Mouse (Mus musculus): Measurements from ENCODE around the gene Gtf3c6. TPM values are rescaled to one million over a fixed set of nuclear protein-coding genes. Genes with fewer than 3 reads are reported as not detected.

The Gtf3c6 gene
- polyA plus RNA-seq, 1 experiment: 11.7 TPM

- Histone ChIP-seq H3K27me3 (replicated peaks; ENCODE audit: control insufficient read depth, insufficient read depth, low read length) (no peaks in the 10 kb centered on the region), H3K4me1 (ENCODE audit: control insufficient read depth, insufficient read depth, low read length) (peaks cover 2% of the 10 kb centered on the region), H3K36me3 (ENCODE audit: control insufficient read depth, insufficient read depth, low read length) (no peaks in the 10 kb centered on the region), H3K27ac (ENCODE audit: insufficient read depth, low read depth, low read length) (no peak overlapping the region), H3K4me3 (ENCODE audit: insufficient read depth, low read depth, low read length) (no peak overlapping the region)
- DNase-seq: peak; percentile 78
- 0% methylated on average over 5 of the region's 5 CpGs for WGBS
- TF ChIP-seq CTCF (conservative IDR thresholded peaks at IDR 0.05; ENCODE audit: insufficient read depth, insufficient read length, low read depth, low read length) (no peak), POLR2A (IDR thresholded peaks at IDR 0.05; ENCODE audit: low read depth, low read length) (no peak)
These were observed 1.1 kb upstream of the Gtf3c6 start for GRCm38 (mm10) chr10:40258976-40259375.

- TF ChIP-seq CTCF (conservative IDR thresholded peaks at IDR 0.05; ENCODE audit: insufficient read depth, insufficient read length, low read depth, low read length) (peak; percentile 48), POLR2A (IDR thresholded peaks at IDR 0.05; ENCODE audit: low read depth, low read length) (peak; percentile 56)
- H3K4me3 ChIP-seq (ENCODE audit: insufficient read depth, low read depth, low read length): peak overlapping the region; percentile 8
These were observed 576 bp upstream of the Gtf3c6 start for GRCm38 (mm10) chr10:40258401-40258966.

GRCm38 (mm10) chr10:40256716-40257115, 1.2 kb downstream of the Gtf3c6 start:
- Histone ChIP-seq H3K4me1 (ENCODE audit: control insufficient read depth, insufficient read depth, low read length) (no peaks in the 10 kb centered on the region; the same call in 1 of the 2 replicates), H3K27ac (ENCODE audit: insufficient read depth, low read depth, low read length) (peak overlapping the region; percentile 40; the same call in 1 of the 2 replicates), H3K4me3 (ENCODE audit: insufficient read depth, low read depth, low read length) (peak overlapping the region; percentile 97), H3K27me3 (replicated peaks; ENCODE audit: control insufficient read depth, insufficient read depth, low read length) (no peaks in the 10 kb centered on the region), H3K36me3 (ENCODE audit: control insufficient read depth, insufficient read depth, low read length) (peaks cover 1% of the 10 kb centered on the region; the same call in 1 of the 2 replicates)
- 3% methylated on average over 5 of the region's 5 CpGs for WGBS
- peak; percentile 85 for DNase-seq
- no peak for TF ChIP-seq POLR2A (IDR thresholded peaks at IDR 0.05; ENCODE audit: low read depth, low read length)
- no peak for TF ChIP-seq CTCF (conservative IDR thresholded peaks at IDR 0.05; ENCODE audit: insufficient read depth, insufficient read length, low read depth, low read length)

More at GRCm38 (mm10) chr10:40258401-40258966, 576 bp upstream of the Gtf3c6 start:
- Histone ChIP-seq H3K27ac (ENCODE audit: insufficient read depth, low read depth, low read length) (peak overlapping the region; percentile 76), H3K4me1 (ENCODE audit: control insufficient read depth, insufficient read depth, low read length) (peaks cover 2% of the 10 kb centered on the region), H3K36me3 (ENCODE audit: control insufficient read depth, insufficient read depth, low read length) (no peaks in the 10 kb centered on the region; the same call in 1 of the 2 replicates), H3K27me3 (replicated peaks; ENCODE audit: control insufficient read depth, insufficient read depth, low read length) (no peaks in the 10 kb centered on the region)
- WGBS: under 1% methylated on average over 12 of the region's 12 CpGs
- DNase-seq: peak; percentile 78

- Histone ChIP-seq H3K27me3 (replicated peaks; ENCODE audit: control insufficient read depth, insufficient read depth, low read length) (no peaks in the 10 kb centered on the region), H3K4me1 (ENCODE audit: control insufficient read depth, insufficient read depth, low read length) (no peaks in the 10 kb centered on the region), H3K4me3 (ENCODE audit: insufficient read depth, low read depth, low read length) (no peak overlapping the region), H3K36me3 (ENCODE audit: control insufficient read depth, insufficient read depth, low read length) (peaks cover 1% of the 10 kb centered on the region; the same call in 1 of the 2 replicates), H3K27ac (ENCODE audit: insufficient read depth, low read depth, low read length) (no peak overlapping the region)
- 92% methylated on average over 6 of the region's 6 CpGs for WGBS
- TF ChIP-seq POLR2A (IDR thresholded peaks at IDR 0.05; ENCODE audit: low read depth, low read length) (no peak), CTCF (conservative IDR thresholded peaks at IDR 0.05; ENCODE audit: insufficient read depth, insufficient read length, low read depth, low read length) (no peak)
- no peak for DNase-seq
These were observed 6.9 kb downstream of the Gtf3c6 start for GRCm38 (mm10) chr10:40250969-40251368.

GRCm38 (mm10) chr10:40249625-40250024, 8.3 kb downstream of the Gtf3c6 start:
- no peak overlapping the region for H3K27ac ChIP-seq (ENCODE audit: insufficient read depth, low read depth, low read length)
- H3K4me3 ChIP-seq (ENCODE audit: insufficient read depth, low read depth, low read length): no peak overlapping the region
- no peak for DNase-seq
- no peaks in the 10 kb centered on the region for H3K27me3 ChIP-seq (replicated peaks; ENCODE audit: control insufficient read depth, insufficient read depth, low read length)
- peaks cover 1% of the 10 kb centered on the region; the same call in 1 of the 2 replicates for H3K36me3 ChIP-seq (ENCODE audit: control insufficient read depth, insufficient read depth, low read length)
- 88% methylated on average over 9 of the region's 9 CpGs for WGBS
- H3K4me1 ChIP-seq (ENCODE audit: control insufficient read depth, insufficient read depth, low read length): no peaks in the 10 kb centered on the region
- TF ChIP-seq POLR2A (IDR thresholded peaks at IDR 0.05; ENCODE audit: low read depth, low read length) (no peak), CTCF (conservative IDR thresholded peaks at IDR 0.05; ENCODE audit: insufficient read depth, insufficient read length, low read depth, low read length) (no peak)

- DNase-seq: no peak
- peak overlapping the region; percentile 90 for H3K4me3 ChIP-seq (ENCODE audit: insufficient read depth, low read depth, low read length)
- WGBS: 25% methylated on average over 11 of the region's 11 CpGs
- H3K27me3 ChIP-seq (replicated peaks; ENCODE audit: control insufficient read depth, insufficient read depth, low read length): no peaks in the 10 kb centered on the region
- H3K4me1 ChIP-seq (ENCODE audit: control insufficient read depth, insufficient read depth, low read length): no peaks in the 10 kb centered on the region
- TF ChIP-seq CTCF (conservative IDR thresholded peaks at IDR 0.05; ENCODE audit: insufficient read depth, insufficient read length, low read depth, low read length) (no peak), POLR2A (IDR thresholded peaks at IDR 0.05; ENCODE audit: low read depth, low read length) (no peak)
- H3K27ac ChIP-seq (ENCODE audit: insufficient read depth, low read depth, low read length): peak overlapping the region; percentile 76
- H3K36me3 ChIP-seq (ENCODE audit: control insufficient read depth, insufficient read depth, low read length): no peaks in the 10 kb centered on the region; the same call in 1 of the 2 replicates
These were observed 10.7 kb downstream of the Gtf3c6 start for GRCm38 (mm10) chr10:40247166-40247716.

- WGBS: under 1% methylated on average over 54 of the region's 54 CpGs
- H3K27me3 ChIP-seq (replicated peaks; ENCODE audit: control insufficient read depth, insufficient read depth, low read length): no peaks in the 10 kb centered on the region
- peak within 1 kb of the TSS; percentile 90 for H3K4me3 ChIP-seq (ENCODE audit: insufficient read depth, low read depth, low read length)
- DNase-seq: peak; percentile 90
- TF ChIP-seq POLR2A (IDR thresholded peaks at IDR 0.05; ENCODE audit: low read depth, low read length) (no peak), CTCF (conservative IDR thresholded peaks at IDR 0.05; ENCODE audit: insufficient read depth, insufficient read length, low read depth, low read length) (no peak)
- no peaks in the 10 kb centered on the region for H3K4me1 ChIP-seq (ENCODE audit: control insufficient read depth, insufficient read depth, low read length)
- H3K36me3 ChIP-seq (ENCODE audit: control insufficient read depth, insufficient read depth, low read length): no peaks in the 10 kb centered on the region; the same call in 1 of the 2 replicates
- peak within 1 kb of the TSS; percentile 76 for H3K27ac ChIP-seq (ENCODE audit: insufficient read depth, low read depth, low read length)
These were observed 11.3 kb downstream of the Gtf3c6 start, which contains the start of gene Rpf2 for GRCm38 (mm10) chr10:40246374-40247165. Rpf2 (minus strand) TSS chr10:40247036.
